Mouse (Mus musculus): ENCODE measurements around the gene Gm16434. TPM values are rescaled to one million over a fixed set of nuclear protein-coding genes. Genes with fewer than 3 reads are reported as not detected.
"Not testable (repeated sequence)": the region's sequence is repeated elsewhere in the genome, so short reads cannot be mapped to it uniquely, and the experiment has no call there.

Gene Gm16434
- not detected for total RNA-seq (2021)

- DNase-seq (ENCODE audit: extremely low spot score in 1 of 2, low spot score in 1 of 2), result not testable (repeated sequence)
Measured at GRCm38 (mm10) chr14:7194440-7194839, at the start of gene Gm16434. Gene Gm16434, minus strand, starts transcription at chr14:7194540.

DNA sequence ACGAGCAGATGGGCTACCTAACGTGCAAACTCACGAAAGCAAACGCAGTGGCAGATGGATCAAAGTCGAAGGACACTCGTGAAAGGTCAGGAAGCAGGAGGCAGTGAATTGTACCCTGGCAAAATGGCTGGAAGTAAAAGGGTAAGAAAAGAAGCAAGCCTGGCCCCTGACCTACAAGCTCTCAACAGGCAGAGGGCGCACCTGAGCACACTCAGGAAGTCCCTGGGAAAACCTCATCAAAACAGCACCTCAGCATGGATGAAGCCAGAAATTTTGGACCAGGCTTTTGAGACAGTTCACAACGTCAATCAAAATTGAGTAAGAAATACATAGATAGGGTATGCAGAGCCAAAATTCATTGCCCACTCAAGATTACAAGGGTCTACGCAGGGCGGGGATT, 49.2 kb upstream of the Gm16434 start:
- peak in 1 of 2 experiments; percentile 1 for DNase-seq (ENCODE audit: extremely low spot score in 1 of 2, low spot score in 1 of 2)

DNA sequence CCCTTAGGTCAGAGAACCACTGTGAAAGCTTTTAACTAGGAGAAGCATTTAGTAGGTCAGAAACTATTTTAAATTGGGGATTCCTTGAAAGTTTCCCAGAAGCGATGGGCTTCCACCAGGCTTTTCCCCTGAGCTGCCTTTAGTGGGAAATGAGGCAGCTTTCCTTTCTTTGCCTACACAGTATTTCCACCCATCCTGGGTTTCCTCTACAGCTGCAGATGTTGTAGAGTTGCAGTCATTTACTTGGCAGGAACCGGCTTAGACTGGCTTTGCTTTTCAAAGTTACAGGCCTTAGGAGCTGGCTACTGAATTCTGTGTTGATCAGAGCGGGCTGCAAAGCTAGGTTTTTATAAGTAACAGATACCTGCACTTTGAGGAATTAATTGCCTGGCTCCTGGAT, 5.7 kb upstream of the Gm16434 start:
- DNase-seq (ENCODE audit: extremely low spot score in 1 of 2, low spot score in 1 of 2), result peak; percentile 1 to 7

- DNase-seq (ENCODE audit: extremely low spot score in 1 of 2, low spot score in 1 of 2), result peak; percentile 1 to 5
Measured at GRCm38 (mm10) chr14:7174483-7174971, 19.8 kb downstream of the Gm16434 start, which contains the start of gene Gm3512. Gene Gm3512, minus strand, starts transcription at chr14:7174533.

Other genes with a start within 250 kb of the Gm16434 start
- gene Gm6356, start 220.7 kb downstream of the Gm16434 start, total RNA-seq (2021), result not detected
- gene Gm10406, start 167.1 kb downstream of the Gm16434 start, total RNA-seq (2021), result under 1 TPM; 0.37 to 0.77 TPM
- not detected for gene Gm3685, start 149.6 kb downstream of the Gm16434 start, total RNA-seq (2021)
- gene Gm3696, start 93.9 kb downstream of the Gm16434 start, total RNA-seq (2021), result 1 to 10 TPM; 2.0 to 4.4 TPM
- not detected for gene Gm6676, start 69.1 kb downstream of the Gm16434 start, total RNA-seq (2021)
- 1 to 10 TPM; 1.3 to 1.6 TPM for gene Gm3512, start 20.0 kb downstream of the Gm16434 start, total RNA-seq (2021)
- gene Gm3727, start 70.2 kb upstream of the Gm16434 start, total RNA-seq (2021), result not detected
- under 1 TPM; 0.49 to 0.52 TPM for gene Gm3739, start 120.5 kb upstream of the Gm16434 start, total RNA-seq (2021)
- gene Gm5797, start 137.9 kb upstream of the Gm16434 start, total RNA-seq (2021), result not detected
- gene Gm8374, start 170.6 kb upstream of the Gm16434 start, total RNA-seq (2021), result not detected